Mouse (Mus musculus): ENCODE data around the gene Vwa8.

DNA sequence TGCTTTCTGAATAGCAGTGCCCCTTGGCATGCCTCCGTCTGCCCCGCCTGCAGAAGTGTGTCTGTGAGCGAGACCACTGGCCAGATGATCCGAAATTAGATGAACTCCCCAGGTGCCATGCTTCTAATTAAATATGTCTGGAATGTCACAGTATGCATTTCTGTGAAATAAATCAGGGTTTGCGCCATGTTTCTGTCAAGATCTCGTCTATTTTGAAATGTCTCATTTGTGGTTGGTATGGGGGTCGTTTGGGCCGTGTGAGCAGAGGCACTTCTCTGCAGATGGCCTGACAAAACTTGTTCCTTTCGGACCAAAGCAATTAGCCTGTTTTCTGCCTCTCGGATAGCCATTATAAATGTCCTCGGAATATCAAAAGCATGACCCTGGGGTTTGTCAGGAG lies 306.1 kb downstream of the Vwa8 start:
- TF ChIP-seq CTCF (conservative IDR thresholded peaks at IDR 0.05; ENCODE audit: low read length) (no peak), NANOG (IDR thresholded peaks at IDR 0.05; ENCODE audit: borderline replicate concordance, low read length) (no peak)
